Mouse (Mus musculus) liver, postnatal 0 days (tissue): ENCODE measurements around the gene Alpl. TPM values are rescaled to one million over a fixed set of nuclear protein-coding genes. Genes with fewer than 3 reads are reported as not detected.

Experiments used
- ATAC-seq: fragments of 200-750 bp; cut with Nextera tagmentation; 2 replicates; pipeline ENCODE4 v1.8.0; 2017; ENCODE audit warnings: mild to moderate bottlenecking, moderate library complexity
- DNase-seq: peaks from one replicate; pipeline ENCODE4 v3.0.0-alpha.2; 2016
- H3K27ac ChIP-seq: fragments of 300-500 bp; sonication (generic); 2 replicates; pipeline ENCODE4 v1.5.1; 2014; ENCODE audit warnings: antibody characterized with exemption, moderate library complexity, mild to moderate bottlenecking, low read depth
- H3K27me3 ChIP-seq: fragments of 300-500 bp; sonication (generic); 2 replicates; pipeline ENCODE4 v1.6.1; 2014; ENCODE audit warnings: low read length, control low read depth, mixed read lengths; ENCODE audit not compliant: insufficient read depth
- H3K36me3 ChIP-seq: fragments of 300-500 bp; sonication (generic); replicated peaks from 2 replicates; pipeline ENCODE4 v1.6.1; 2014; ENCODE audit warnings: mild to moderate bottlenecking, control low read depth, low read length, moderate library complexity, mixed read lengths; ENCODE audit not compliant: insufficient read depth
- H3K4me1 ChIP-seq: fragments of 300-500 bp; sonication (generic); 2 replicates; pipeline ENCODE4 v1.6.1; 2014; ENCODE audit warnings: antibody characterized with exemption, mild to moderate bottlenecking, control low read depth; ENCODE audit not compliant: insufficient read depth
- H3K4me2 ChIP-seq: fragments of 300-500 bp; sonication (generic); 2 replicates; pipeline ENCODE4 v1.6.1; 2014; ENCODE audit warnings: low read depth, mild to moderate bottlenecking, low read length, moderate library complexity, mixed read lengths
- H3K4me3 ChIP-seq: fragments of 300-500 bp; sonication (generic); 2 replicates; pipeline ENCODE4 v1.5.1; 2014; ENCODE audit warnings: low read depth, low read length
- H3K9ac ChIP-seq: fragments of 300-500 bp; sonication (generic); replicated peaks from 2 replicates; pipeline ENCODE4 v1.6.1; 2014; ENCODE audit warnings: mild to moderate bottlenecking, moderate library complexity
- H3K9me3 ChIP-seq: fragments of 300-500 bp; sonication (generic); 2 replicates; pipeline ENCODE4 v1.6.1; 2016; ENCODE audit warnings: mild to moderate bottlenecking, control low read depth, low read length, mixed read lengths
- CTCF ChIP-seq: sonication (generic); IDR thresholded peaks from 2 replicates; pipeline ENCODE4 v1.5.1; 2016; ENCODE audit warnings: antibody characterized with exemption, low read depth
- EP300 ChIP-seq: IDR thresholded peaks from 2 replicates; pipeline ENCODE4 v1.6.1; 2016; ENCODE audit warnings: antibody characterized with exemption, low read depth, mild to moderate bottlenecking
- WGBS: fragments of 180-500 bp; shearing (Covaris S2); extraction: QIAGEN DNeasy Blood & Tissue Kit; methylation state at CpG from one replicate; pipeline ENCODE4 v1.1.7; 2014; ENCODE audit not compliant: insufficient replicate concordance; 5-methylcytosine and 5-hydroxymethylcytosine counted together
- polyA plus RNA-seq: library from polyadenylated mRNA; unstranded; fragments of >200 nt; fragmentation: Nextera tagmentation; extraction: Ambion mirVana; gene quantifications from 2 replicates; pipeline ENCODE4 v1.2.1, GENCODE M21; 2015

Alpl gene
- polyA plus RNA-seq, 1 experiment from 2014 or later = 18.7 TPM

GRCm38 (mm10) chr4:137835624-137836337 lies 39.6 kb upstream of the Alpl start:
- H3K36me3 ChIP-seq = no peaks in the 10 kb centered on the region
- TF ChIP-seq EP300 (no peak), CTCF (peak; percentile 92)
- H3K27ac ChIP-seq = no peak overlapping the region
- peak; percentile 84 for ATAC-seq
- H3K9ac ChIP-seq = no peak overlapping the region
- H3K4me3 ChIP-seq = no peak overlapping the region
- H3K4me2 ChIP-seq = 0 out of 2 replicates have a peak overlapping the region, but pooled peaks have one; percentile 9
- no peaks in the 10 kb centered on the region for H3K9me3 ChIP-seq
- H3K27me3 ChIP-seq = 0 out of 2 replicates have a peak, but pooled peaks cover 7% of the 10 kb centered on the region
- DNase-seq = peak; percentile 77
- H3K4me1 ChIP-seq = no peaks in the 10 kb centered on the region
- 13% methylated on average over 13 of the region's 14 CpGs for WGBS

- H3K4me1 ChIP-seq = no peaks in the 10 kb centered on the region
- no peak overlapping the region for H3K4me2 ChIP-seq
- 79% methylated on average over 11 of the region's 11 CpGs for WGBS
- H3K9ac ChIP-seq = no peak overlapping the region
- no peaks in the 10 kb centered on the region for H3K9me3 ChIP-seq
- H3K4me3 ChIP-seq = no peak overlapping the region
- TF ChIP-seq EP300 = no peak
- TF ChIP-seq CTCF = no peak
- H3K27ac ChIP-seq = no peak overlapping the region
- H3K27me3 ChIP-seq = 0 out of 2 replicates have a peak, but pooled peaks cover 10% of the 10 kb centered on the region
- ATAC-seq (no peak), DNase-seq (no peak)
- H3K36me3 ChIP-seq = no peaks in the 10 kb centered on the region
Observed at GRCm38 (mm10) chr4:137831598-137831997, 35.4 kb upstream of the Alpl start.

- no peak overlapping the region for H3K9ac ChIP-seq
- no peaks in the 10 kb centered on the region for H3K9me3 ChIP-seq
- no peak overlapping the region for H3K27ac ChIP-seq
- no peaks in the 10 kb centered on the region for H3K4me1 ChIP-seq
- ATAC-seq (no peak), DNase-seq (no peak)
- 0 out of 2 replicates have a peak, but pooled peaks cover 8% of the 10 kb centered on the region for H3K27me3 ChIP-seq
- TF ChIP-seq EP300 (no peak), CTCF (no peak)
- H3K36me3 ChIP-seq = no peaks in the 10 kb centered on the region
- H3K4me3 ChIP-seq = no peak overlapping the region
- no peak overlapping the region for H3K4me2 ChIP-seq
- WGBS = 29% methylated on average over 6 of the region's 6 CpGs
Observed at GRCm38 (mm10) chr4:137830380-137830779, 34.2 kb upstream of the Alpl start.

GRCm38 (mm10) chr4:137824881-137825280 lies 28.7 kb upstream of the Alpl start:
- no peak overlapping the region for H3K4me2 ChIP-seq
- ATAC-seq (no peak), DNase-seq (no peak)
- H3K27me3 ChIP-seq = no peaks in the 10 kb centered on the region
- H3K9ac ChIP-seq = no peak overlapping the region
- H3K4me3 ChIP-seq = no peak overlapping the region
- no peaks in the 10 kb centered on the region for H3K4me1 ChIP-seq
- TF ChIP-seq CTCF (no peak), EP300 (no peak)
- H3K36me3 ChIP-seq = no peaks in the 10 kb centered on the region
- WGBS = 54% methylated on average over 2 of the region's 2 CpGs
- no peak overlapping the region for H3K27ac ChIP-seq
- H3K9me3 ChIP-seq = no peaks in the 10 kb centered on the region

GRCm38 (mm10) chr4:137823542-137823941 lies 27.4 kb upstream of the Alpl start:
- WGBS = 71% methylated on average over 3 of the region's 3 CpGs
- H3K27me3 ChIP-seq = no peaks in the 10 kb centered on the region
- no peak for TF ChIP-seq CTCF
- no peak for TF ChIP-seq EP300
- H3K36me3 ChIP-seq = no peaks in the 10 kb centered on the region
- ATAC-seq (no peak), DNase-seq (no peak)
- no peak overlapping the region for H3K27ac ChIP-seq
- no peak overlapping the region for H3K4me3 ChIP-seq
- no peak overlapping the region for H3K4me2 ChIP-seq
- no peak overlapping the region for H3K9ac ChIP-seq
- no peaks in the 10 kb centered on the region for H3K4me1 ChIP-seq
- no peaks in the 10 kb centered on the region for H3K9me3 ChIP-seq

GRCm38 (mm10) chr4:137822537-137822936 lies 26.4 kb upstream of the Alpl start:
- Histone ChIP-seq H3K4me1 (no peaks in the 10 kb centered on the region), H3K27ac (no peak overlapping the region), H3K4me2 (no peak overlapping the region), H3K9ac (no peak overlapping the region), H3K4me3 (no peak overlapping the region), H3K36me3 (no peaks in the 10 kb centered on the region), H3K27me3 (no peaks in the 10 kb centered on the region), H3K9me3 (no peaks in the 10 kb centered on the region)
- no peak for DNase-seq
- 79% methylated on average over 5 of the region's 5 CpGs for WGBS
- TF ChIP-seq EP300 = no peak
- no peak for TF ChIP-seq CTCF
- no peak for ATAC-seq
